Mouse (Mus musculus) neural tube, embryonic 15.5 days (tissue): ENCODE measurements at regions not wholly inside any gene's neighbourhood (a gene's known extent, or its start where the extent isn't known, plus 50 kb on each side); places are given as distances from the start of the nearest gene placed in this dataset.

ENCODE experiments used
- ATAC-seq: fragments of 200-750 bp; cut with Nextera tagmentation; 2 replicates; pipeline ENCODE4 v1.8.0; 2017; ENCODE audit warnings: mild to moderate bottlenecking, moderate TSS enrichment, moderate library complexity; ENCODE audit not compliant: low FRiP score
- H3K27ac ChIP-seq: fragments of 300-500 bp; sonication (generic); replicated peaks from 2 replicates; pipeline ENCODE4 v1.5.1; 2015; ENCODE audit warnings: mild to moderate bottlenecking, inconsistent platforms
- H3K27me3 ChIP-seq: fragments of 300-500 bp; sonication (generic); replicated peaks from 2 replicates; pipeline ENCODE4 v1.6.1; 2015; ENCODE audit warnings: inconsistent platforms
- H3K36me3 ChIP-seq: fragments of 300-500 bp; sonication (generic); 2 replicates; pipeline ENCODE4 v1.6.1; 2015; ENCODE audit warnings: inconsistent platforms
- H3K4me1 ChIP-seq: fragments of 300-500 bp; sonication (generic); 2 replicates; pipeline ENCODE4 v1.6.1; 2015; ENCODE audit warnings: inconsistent platforms
- H3K4me2 ChIP-seq: fragments of 300-500 bp; sonication (generic); 2 replicates; pipeline ENCODE4 v1.6.1; 2015; ENCODE audit warnings: inconsistent platforms, mild to moderate bottlenecking, moderate library complexity
- H3K4me3 ChIP-seq: fragments of 300-500 bp; sonication (generic); replicated peaks from 2 replicates; pipeline ENCODE4 v1.5.1; 2015; ENCODE audit warnings: mild to moderate bottlenecking, inconsistent platforms
- H3K9ac ChIP-seq: fragments of 300-500 bp; sonication (generic); replicated peaks from 2 replicates; pipeline ENCODE4 v1.6.1; 2015; ENCODE audit warnings: mild to moderate bottlenecking, inconsistent platforms
- H3K9me3 ChIP-seq: fragments of 300-500 bp; sonication (generic); replicated peaks from 2 replicates; pipeline ENCODE4 v1.6.1; 2016; ENCODE audit warnings: inconsistent platforms
- WGBS: fragments of 180-500 bp; shearing (Covaris S2); methylation state at CpG from one replicate; pipeline ENCODE4 v1.1.7; 2015; ENCODE audit warnings: mixed read lengths; 5-methylcytosine and 5-hydroxymethylcytosine counted together

- Histone ChIP-seq H3K36me3 (no peaks in the 10 kb centered on the region), H3K9ac (no peak overlapping the region), H3K27me3 (no peaks in the 10 kb centered on the region), H3K4me2 (no peak overlapping the region), H3K9me3 (no peaks in the 10 kb centered on the region), H3K27ac (no peak overlapping the region), H3K4me3 (no peak overlapping the region), H3K4me1 (peaks cover 9% of the 10 kb centered on the region; the same call in 1 of the 2 replicates)
- WGBS = 93% methylated on average over 2 of the region's 2 CpGs
- no peak for ATAC-seq
Measured at GRCm38 (mm10) chr2:173843671-173844070, 106.4 kb downstream of the Vapb start.

- Histone ChIP-seq H3K27ac (peak overlapping the region; percentile 43; the same call in 1 of the 2 replicates), H3K4me2 (no peak overlapping the region), H3K4me1 (peaks cover 9% of the 10 kb centered on the region; the same call in 1 of the 2 replicates), H3K4me3 (no peak overlapping the region), H3K27me3 (no peaks in the 10 kb centered on the region), H3K9ac (no peak overlapping the region), H3K9me3 (no peaks in the 10 kb centered on the region), H3K36me3 (no peaks in the 10 kb centered on the region)
- 0 out of 2 replicates have a peak, but pooled peaks have one; percentile 38 for ATAC-seq
- WGBS = 46% methylated on average over 3 of the region's 3 CpGs
Measured at GRCm38 (mm10) chr2:173844524-173844923, 107.2 kb downstream of the Vapb start.

- Histone ChIP-seq H3K4me1 (peaks cover 9% of the 10 kb centered on the region; the same call in 1 of the 2 replicates), H3K27ac (no peak overlapping the region), H3K4me3 (no peak overlapping the region), H3K27me3 (no peaks in the 10 kb centered on the region), H3K36me3 (no peaks in the 10 kb centered on the region), H3K4me2 (no peak overlapping the region), H3K9me3 (no peaks in the 10 kb centered on the region), H3K9ac (no peak overlapping the region)
- 71% methylated on average over 14 of the region's 14 CpGs for WGBS
- ATAC-seq = no peak
Measured at GRCm38 (mm10) chr2:173845155-173846029, 108.1 kb downstream of the Vapb start.

- Histone ChIP-seq H3K4me3 (no peak overlapping the region), H3K9me3 (no peaks in the 10 kb centered on the region), H3K4me1 (peaks cover 6% of the 10 kb centered on the region; the same call in 1 of the 2 replicates), H3K27me3 (no peaks in the 10 kb centered on the region), H3K27ac (no peak overlapping the region), H3K36me3 (no peaks in the 10 kb centered on the region), H3K4me2 (no peak overlapping the region), H3K9ac (no peak overlapping the region)
- ATAC-seq = no peak
- WGBS = 71% methylated on average over 4 of the region's 4 CpGs
Measured at GRCm38 (mm10) chr2:173851054-173851453, 113.7 kb downstream of the Vapb start.

- H3K9ac ChIP-seq = no peak overlapping the region
- H3K4me2 ChIP-seq = no peak overlapping the region
- no peak overlapping the region for H3K4me3 ChIP-seq
- no peak overlapping the region for H3K27ac ChIP-seq
- H3K36me3 ChIP-seq = no peaks in the 10 kb centered on the region
- no peaks in the 10 kb centered on the region for H3K9me3 ChIP-seq
- H3K4me1 ChIP-seq = peaks cover 6% of the 10 kb centered on the region; the same call in 1 of the 2 replicates
- H3K27me3 ChIP-seq = no peaks in the 10 kb centered on the region
- ATAC-seq = no peak
- 75% methylated on average over 13 of the region's 13 CpGs for WGBS
Measured at GRCm38 (mm10) chr2:173854172-173854723, 116.9 kb downstream of the Vapb start.

- Histone ChIP-seq H3K4me2 (no peak overlapping the region), H3K27ac (no peak overlapping the region; the same call in 1 of the 2 replicates), H3K9me3 (no peaks in the 10 kb centered on the region), H3K9ac (no peak overlapping the region), H3K27me3 (no peaks in the 10 kb centered on the region), H3K36me3 (no peaks in the 10 kb centered on the region), H3K4me3 (no peak overlapping the region), H3K4me1 (peaks cover 6% of the 10 kb centered on the region; the same call in 1 of the 2 replicates)
- WGBS = 50% methylated on average over 7 of the region's 7 CpGs
- no peak for ATAC-seq
Measured at GRCm38 (mm10) chr2:173854846-173855245, 117.5 kb downstream of the Vapb start.

GRCm38 (mm10) chr2:173855296-173855695 is 118.0 kb downstream of the Vapb start:
- Histone ChIP-seq H3K9me3 (no peaks in the 10 kb centered on the region), H3K4me1 (peaks cover 6% of the 10 kb centered on the region; the same call in 1 of the 2 replicates), H3K27ac (no peak overlapping the region), H3K4me2 (no peak overlapping the region), H3K4me3 (no peak overlapping the region), H3K27me3 (no peaks in the 10 kb centered on the region), H3K36me3 (no peaks in the 10 kb centered on the region), H3K9ac (no peak overlapping the region)
- no peak for ATAC-seq
- 58% methylated on average over 4 of the region's 4 CpGs for WGBS

GRCm38 (mm10) chr2:173857006-173857405 is 119.7 kb downstream of the Vapb start:
- peaks cover 6% of the 10 kb centered on the region; the same call in 1 of the 2 replicates for H3K4me1 ChIP-seq
- WGBS = 90% methylated on average over 6 of the region's 6 CpGs
- H3K9me3 ChIP-seq = no peaks in the 10 kb centered on the region
- ATAC-seq = no peak
- no peak overlapping the region for H3K4me3 ChIP-seq
- H3K9ac ChIP-seq = no peak overlapping the region
- H3K4me2 ChIP-seq = no peak overlapping the region
- H3K27me3 ChIP-seq = no peaks in the 10 kb centered on the region
- no peaks in the 10 kb centered on the region for H3K36me3 ChIP-seq
- no peak overlapping the region for H3K27ac ChIP-seq

- Histone ChIP-seq H3K4me1 (no peaks in the 10 kb centered on the region), H3K9ac (no peak overlapping the region), H3K27ac (no peak overlapping the region), H3K36me3 (no peaks in the 10 kb centered on the region), H3K4me3 (no peak overlapping the region), H3K27me3 (no peaks in the 10 kb centered on the region), H3K9me3 (no peaks in the 10 kb centered on the region), H3K4me2 (no peak overlapping the region)
- ATAC-seq = no peak
- 94% methylated on average over 3 of the region's 3 CpGs for WGBS
Measured at GRCm38 (mm10) chr2:173873048-173873447, 135.7 kb downstream of the Vapb start.
